Mouse (Mus musculus) gastrocnemius, adult 8-10 months (tissue): ENCODE results near the gene Fam222a. TPM values are rescaled to one million over a fixed set of nuclear protein-coding genes. Genes with fewer than 3 reads are reported as not detected.

Experiments used
- DNase-seq, 2 experiments: peaks; one replicate each; pipeline ENCODE4 v3.0.0; 2022; ENCODE audit warnings: low spot score in 2 of 2
- total RNA-seq, 4 experiments: library from RNA; stranded (reverse); gene quantifications; 2 replicates each; pipeline ENCODE4 v1.2.4; 2022

Fam222a gene
- total RNA-seq, 4 experiments from 2014 or later = 0.07 to 0.34 (median 0.30) TPM

DNA sequence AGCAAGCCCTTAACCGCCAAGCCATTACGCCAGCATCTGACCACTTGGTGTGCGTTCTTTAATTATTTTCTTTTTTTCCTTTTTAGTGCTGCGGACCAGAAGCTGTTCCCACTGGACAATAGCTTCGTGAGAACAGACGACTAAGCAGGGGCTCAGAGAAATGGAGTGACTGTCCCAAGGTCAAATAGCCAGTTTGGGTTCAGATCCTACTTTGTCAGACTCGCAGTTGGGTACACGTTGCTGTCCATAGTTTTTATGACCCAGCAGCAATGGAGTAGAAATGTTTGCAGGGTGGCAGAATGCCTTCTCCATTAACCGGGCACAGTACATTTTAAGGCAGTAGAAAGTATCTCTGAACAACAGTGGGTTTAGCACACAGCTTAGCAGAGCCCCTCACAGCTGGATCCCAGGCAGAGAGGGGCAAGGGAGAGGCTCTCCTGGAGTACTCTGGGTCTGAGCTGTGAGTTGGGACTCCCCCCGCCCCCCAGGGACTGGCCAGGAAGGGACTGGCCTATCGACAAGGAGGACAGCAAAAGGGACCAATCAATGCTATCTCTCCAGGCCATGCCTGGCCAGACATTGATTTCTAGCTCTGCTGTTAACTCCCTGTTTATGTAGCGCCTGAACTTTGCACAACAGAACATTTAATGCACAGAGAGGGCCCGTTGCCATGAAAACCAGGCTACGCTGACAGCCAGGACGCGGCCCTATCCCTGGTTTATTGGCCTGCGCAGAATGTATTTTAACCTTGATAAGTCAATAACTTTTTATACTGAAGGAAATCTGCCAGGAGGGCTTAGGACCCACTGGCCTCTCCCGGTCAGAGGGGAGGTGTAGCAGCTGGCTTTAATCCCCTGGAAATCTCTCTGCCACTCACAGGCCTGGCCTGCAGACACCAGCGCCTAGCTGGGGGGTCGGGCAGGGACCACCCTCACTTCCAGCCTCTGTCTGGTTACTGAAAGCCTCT lies 9.8 kb upstream of the Fam222a start:
- no peak for DNase-seq

DNA sequence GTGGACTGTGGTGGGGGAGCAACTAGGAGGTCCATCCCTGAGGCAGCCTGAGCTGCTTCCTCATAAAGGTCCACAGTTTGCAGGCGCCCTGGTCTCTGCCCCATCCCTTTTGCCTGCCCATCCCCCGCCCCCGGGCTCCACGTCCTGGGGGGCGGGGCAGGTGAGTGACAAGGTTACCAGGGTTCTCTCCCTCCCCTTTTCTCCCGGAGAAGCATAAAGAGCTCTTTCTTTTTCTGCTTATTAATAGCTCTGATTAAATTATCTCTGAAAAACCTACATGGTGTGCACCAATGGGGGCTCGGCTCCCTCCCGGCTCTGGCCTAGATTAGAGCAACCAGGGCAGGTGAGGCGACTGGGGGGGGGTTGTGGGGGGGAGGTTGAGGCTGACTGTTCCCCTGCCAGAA lies 7.3 kb upstream of the Fam222a start:
- no peak for DNase-seq

- no peak for DNase-seq
Measured at GRCm38 (mm10) chr5:114560965-114561364, 6.9 kb upstream of the Fam222a start.

GRCm38 (mm10) chr5:114563994-114564393 lies 3.8 kb upstream of the Fam222a start:
- no peak for DNase-seq

GRCm38 (mm10) chr5:114565305-114565704 lies 2.5 kb upstream of the Fam222a start:
- DNase-seq = no peak

GRCm38 (mm10) chr5:114565751-114566150 lies 2.1 kb upstream of the Fam222a start:
- DNase-seq = no peak

GRCm38 (mm10) chr5:114566461-114566860 lies 1.4 kb upstream of the Fam222a start:
- DNase-seq = no peak

- peak; percentile 91 to 94 for DNase-seq
Measured at GRCm38 (mm10) chr5:114567075-114567517, 720 bp upstream of the Fam222a start.

DNA sequence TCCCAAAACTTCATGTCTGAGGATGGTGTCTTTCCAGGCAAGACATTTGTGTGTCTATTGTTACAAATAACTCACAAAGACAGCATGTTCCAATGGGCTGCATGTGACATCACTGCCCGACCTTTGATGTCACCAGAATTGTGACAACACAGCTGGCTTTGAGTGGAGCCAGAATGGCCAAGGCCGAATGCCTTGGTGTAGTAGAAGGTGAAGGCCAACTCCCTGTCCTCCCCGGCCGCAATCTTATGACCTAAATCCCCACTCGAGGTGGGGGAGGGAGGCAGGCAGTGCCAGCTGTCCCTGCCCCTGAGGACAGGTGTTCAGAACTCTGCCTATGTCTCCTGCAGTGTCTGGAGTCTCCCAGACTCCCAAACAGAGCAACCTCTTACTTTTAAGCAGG lies 1.0 kb downstream of the Fam222a start:
- no peak for DNase-seq

- peak in 1 of 2 experiments; percentile 58 for DNase-seq
Measured at GRCm38 (mm10) chr5:114569918-114570670, 2.3 kb downstream of the Fam222a start.

DNA sequence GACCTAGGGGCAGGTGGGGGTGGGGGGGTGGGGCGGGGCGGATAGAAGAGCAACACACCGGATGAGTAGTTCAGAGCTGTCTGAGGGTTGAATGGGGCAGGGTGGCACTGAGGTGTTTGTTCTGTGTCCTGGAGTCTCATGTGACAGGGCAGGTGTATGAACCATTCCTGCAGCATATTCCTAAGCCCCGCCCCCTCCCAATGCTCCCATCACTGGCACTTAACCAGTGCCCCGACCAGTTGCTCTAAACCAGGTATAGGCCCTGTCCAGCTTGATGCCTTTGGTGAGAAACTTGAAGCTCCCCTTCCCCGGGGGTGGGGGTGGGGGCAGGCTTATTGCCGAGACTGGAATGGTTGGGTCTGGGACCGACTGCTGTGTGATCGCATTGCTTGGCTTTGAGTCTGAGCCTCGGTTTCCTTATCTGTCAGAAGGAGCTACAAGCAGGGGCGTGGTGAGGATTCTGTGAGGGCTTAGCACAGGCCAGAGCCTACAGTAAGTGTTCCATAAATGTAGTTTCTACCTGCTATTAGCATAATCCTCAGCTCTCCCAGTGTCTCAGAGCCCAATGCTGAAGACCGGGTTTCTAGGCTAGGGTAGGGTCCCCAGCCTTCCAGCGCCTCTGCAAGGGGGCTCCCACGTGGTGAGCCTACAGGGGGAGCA lies 3.1 kb downstream of the Fam222a start:
- DNase-seq = no peak

GRCm38 (mm10) chr5:114571451-114572030 lies 3.7 kb downstream of the Fam222a start:
- DNase-seq = no peak

DNA sequence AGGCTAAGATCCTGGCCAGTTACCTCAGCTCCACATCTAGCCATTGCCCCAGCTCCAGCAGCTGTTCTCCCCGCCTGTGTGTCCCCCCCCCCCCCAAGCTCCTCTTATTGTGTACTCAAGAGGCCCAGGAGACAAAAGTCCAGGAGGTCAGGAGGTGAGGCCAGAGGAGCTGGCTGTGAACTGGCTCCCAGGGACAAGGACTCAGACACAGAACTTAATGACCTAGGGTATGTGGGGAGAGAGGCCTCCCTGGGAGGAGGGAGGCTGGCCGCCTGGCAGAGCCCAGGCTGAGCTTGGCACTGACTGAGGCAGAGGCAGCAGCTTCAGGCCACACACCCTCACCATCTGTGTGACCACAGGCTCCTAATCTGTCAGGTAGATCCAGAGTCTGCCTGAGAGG lies 5.2 kb downstream of the Fam222a start:
- no peak for DNase-seq

DNA sequence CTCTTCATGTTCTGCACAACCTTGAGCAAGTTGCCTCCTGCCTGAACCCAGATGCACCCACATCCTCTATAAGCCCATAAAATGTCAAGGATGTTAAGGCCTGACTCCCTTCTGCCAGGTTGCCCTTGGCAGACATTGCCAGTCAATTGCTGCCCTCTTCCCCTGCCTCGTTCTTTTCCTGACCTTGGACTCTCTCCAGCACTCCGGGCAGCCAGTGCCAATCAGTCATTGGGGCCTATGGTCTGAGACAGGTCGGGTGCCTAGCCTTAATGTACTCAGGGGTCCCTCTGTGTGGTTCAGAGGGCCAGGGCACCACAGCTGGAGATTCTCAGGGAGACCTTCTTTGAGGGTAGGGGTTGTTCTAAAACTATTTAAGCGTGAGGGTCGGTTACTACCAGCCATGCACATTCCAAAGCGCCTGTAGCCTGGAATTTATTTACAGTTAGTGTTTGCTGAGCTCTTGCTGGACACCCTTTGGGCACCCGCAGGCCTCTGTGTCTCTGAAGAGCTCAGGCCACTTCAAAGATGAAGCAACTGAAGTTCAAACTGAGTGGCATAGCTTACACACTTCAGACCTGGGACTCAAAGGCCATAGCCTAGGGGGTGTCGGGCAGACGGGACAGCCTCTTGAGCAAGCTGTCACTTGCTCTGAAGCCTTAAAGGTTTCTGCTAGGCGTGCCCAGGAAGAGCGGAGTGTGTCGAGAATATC lies 6.3 kb downstream of the Fam222a start:
- no peak for DNase-seq

DNA sequence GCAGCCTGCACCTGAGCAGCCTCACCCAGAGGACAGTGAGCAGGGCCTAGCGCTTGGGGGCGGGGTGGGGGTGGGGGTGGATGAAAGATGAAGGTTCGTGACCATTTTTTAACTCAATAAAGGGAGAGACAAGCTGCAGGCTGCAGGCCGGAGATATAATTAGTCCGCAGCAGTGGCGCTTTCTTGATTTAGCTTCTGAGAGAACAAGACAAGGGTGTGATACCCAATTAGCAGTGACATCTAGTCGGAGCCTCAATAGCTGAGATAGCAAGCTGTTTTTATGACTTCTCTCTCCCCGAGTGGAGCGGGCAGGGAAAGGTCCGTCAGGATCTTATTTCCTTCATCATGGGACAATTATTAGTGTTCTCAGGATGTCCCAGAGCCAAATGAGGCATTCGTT lies 7.2 kb downstream of the Fam222a start:
- no peak for DNase-seq

DNA sequence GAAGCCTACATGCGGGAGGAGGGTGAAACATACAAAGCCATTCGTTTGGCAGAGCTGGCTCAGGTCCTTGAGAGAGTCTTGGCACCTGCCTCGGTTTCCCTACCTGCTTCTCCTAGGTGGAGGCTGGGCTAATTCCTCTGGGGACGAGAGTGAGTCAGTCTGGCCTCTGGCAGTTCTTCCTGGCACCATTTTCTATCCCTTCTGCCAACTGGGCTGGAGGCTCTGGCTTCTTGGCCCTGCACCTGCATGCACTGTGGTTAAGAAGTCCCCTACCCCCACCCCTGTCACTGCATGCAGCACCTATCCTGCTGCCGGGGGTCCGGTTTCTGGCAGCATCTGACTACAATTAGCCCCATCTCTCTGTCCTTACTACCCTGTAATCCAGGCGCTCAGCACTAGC lies 7.7 kb downstream of the Fam222a start:
- DNase-seq = no peak

DNA sequence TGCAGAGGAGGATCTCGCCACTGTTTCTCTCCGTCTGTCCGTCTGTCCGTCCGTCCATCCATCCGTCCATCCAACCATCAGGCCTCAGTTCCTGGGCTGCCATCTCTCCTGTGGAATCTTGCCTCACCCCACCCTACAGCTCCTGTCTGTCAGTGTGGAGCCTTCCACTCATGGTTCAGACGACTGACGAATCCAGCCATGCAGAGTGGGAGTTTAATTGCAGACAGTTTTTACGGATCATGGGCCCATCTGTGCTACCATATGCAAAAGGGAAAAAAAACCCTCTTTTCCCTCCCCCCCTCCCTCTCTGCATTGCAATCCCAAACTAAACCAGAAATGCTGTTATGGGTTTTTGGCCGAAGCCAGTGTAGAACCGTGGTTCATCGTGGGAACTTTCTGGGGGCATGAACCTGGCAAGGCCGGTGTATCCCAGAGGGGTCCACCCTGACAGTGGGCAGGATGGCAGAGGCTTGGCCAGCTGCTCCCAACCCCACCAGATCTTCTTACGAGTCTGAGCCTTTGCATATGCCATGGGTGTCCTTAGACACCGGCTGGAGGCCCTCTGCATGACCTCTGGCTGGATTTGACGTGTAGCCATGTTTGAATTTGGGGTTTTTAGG lies 8.3 kb downstream of the Fam222a start:
- DNase-seq = no peak

- DNase-seq = no peak
Measured at GRCm38 (mm10) chr5:114578361-114578760, 10.5 kb downstream of the Fam222a start.

DNA sequence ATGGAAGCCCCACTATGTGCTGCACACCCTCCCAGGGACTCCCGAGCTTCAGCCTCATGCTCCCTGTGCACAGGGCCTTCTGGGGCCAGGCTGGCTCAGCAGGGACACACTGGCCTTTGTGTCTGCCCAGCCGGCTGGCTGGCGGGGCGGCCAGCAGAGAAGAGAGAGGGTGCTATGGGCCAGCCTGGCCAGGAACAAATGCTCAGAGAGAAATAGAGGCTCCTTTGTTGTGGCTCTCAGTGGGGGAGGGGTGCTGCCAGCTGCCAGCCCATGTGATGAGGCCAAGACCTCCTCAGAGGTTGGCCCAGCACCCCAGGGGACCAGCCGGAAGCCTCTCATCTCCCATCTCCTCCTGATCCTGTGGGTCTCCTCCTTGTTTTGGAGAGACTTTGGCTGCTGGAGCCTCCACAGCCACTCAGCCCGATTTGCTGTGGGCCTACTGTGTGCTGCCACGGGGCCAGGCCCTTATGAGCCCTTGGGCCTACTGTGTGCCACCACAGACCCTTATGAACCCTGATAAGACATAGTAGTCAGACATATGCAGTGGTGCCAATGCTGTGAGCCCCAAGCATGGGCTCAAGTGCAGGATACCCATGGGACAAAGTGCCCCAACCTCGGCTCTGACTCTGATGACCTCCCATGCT lies 12.0 kb downstream of the Fam222a start:
- DNase-seq = no peak

DNA sequence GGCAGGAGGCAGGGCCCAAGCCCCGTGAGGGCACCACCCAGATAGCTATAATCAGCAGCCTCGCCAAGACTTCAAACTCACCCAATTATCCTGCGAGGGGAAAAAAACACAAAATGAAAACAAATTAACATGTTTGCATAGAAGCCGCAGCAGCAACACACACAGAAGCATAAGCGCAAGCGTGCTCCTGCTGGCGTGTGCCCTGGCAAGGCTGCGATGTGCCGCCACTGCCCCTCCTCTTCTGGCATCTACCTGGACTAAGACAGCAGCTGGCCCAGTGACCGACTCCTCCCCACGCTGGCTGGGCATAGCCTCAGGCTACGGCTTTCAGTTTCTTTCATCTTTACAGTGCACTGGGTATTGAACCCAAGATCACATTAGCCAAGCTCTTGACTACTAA lies 13.7 kb downstream of the Fam222a start:
- peak in 1 of 2 experiments; percentile 33 for DNase-seq
